Mouse (Mus musculus) megakaryocyte, embryonic 14.5 days (primary cell): Measurements from ENCODE around the gene Stk32c.

ENCODE experiments used
- FLI1 ChIP-seq: IDR thresholded peaks from 2 replicates; pipeline ENCODE4 v1.6.1; 2012; ENCODE audit warnings: low read length, inconsistent platforms, mixed read lengths
- GATA1 ChIP-seq: IDR thresholded peaks from 3 replicates; pipeline ENCODE4 v1.6.1; 2012; ENCODE audit warnings: mixed read lengths, low read length, inconsistent platforms, borderline replicate concordance

- TF ChIP-seq GATA1, result no peak
- no peak for TF ChIP-seq FLI1
Measured at GRCm38 (mm10) chr7:139093781-139094180, 119.3 kb downstream of the Stk32c start.
